Mouse (Mus musculus) embryonic stem cell, embryonic (primary cell): ENCODE data around the gene Vamp1.

ENCODE experiments used
- CTCF ChIA-PET, 4 experiments: fragments of 300-600 bp in 2 of 4; fragments of 350-600 bp in 2 of 4; sonication (Branson Sonifier 250); formaldehyde crosslinking; loops; one replicate each; lab custom pipeline; 2022; ENCODE audit warnings: inconsistent platforms in 2 of 4; lab: Charles Lee
- POLR2A ChIA-PET, 4 experiments: fragments of 300-600 bp in 2 of 4; fragments of 350-600 bp in 2 of 4; sonication (Branson Sonifier 250); formaldehyde crosslinking; loops; one replicate each; lab custom pipeline; 2022; ENCODE audit warnings: antibody characterized with exemption in 4 of 4, inconsistent platforms in 1 of 4; lab: Charles Lee

The Vamp1 gene

GRCm38 (mm10) chr6:125225518-125226115 lies 10.3 kb downstream of the Vamp1 start:
- ChIA-PET POLR2A (interaction anchor here in 3 of 4 experiments (0.7 to 3.9 kb wide), 13 partner anchors 9 to 87 kb away, joined by 3 to 18 read pairs (median 4); partner anchors contain the start of genes Vamp1 (in 2 of the 3) and Gapdh (in 1 of the 3)), CTCF (interaction anchor here in 1 of 4 experiments (0.8 to 1.3 kb wide), 3 partner anchors 10 to 195 kb away, joined by 3 to 5 read pairs (median 3); partner anchors contain the start of gene Vamp1)

DNA sequence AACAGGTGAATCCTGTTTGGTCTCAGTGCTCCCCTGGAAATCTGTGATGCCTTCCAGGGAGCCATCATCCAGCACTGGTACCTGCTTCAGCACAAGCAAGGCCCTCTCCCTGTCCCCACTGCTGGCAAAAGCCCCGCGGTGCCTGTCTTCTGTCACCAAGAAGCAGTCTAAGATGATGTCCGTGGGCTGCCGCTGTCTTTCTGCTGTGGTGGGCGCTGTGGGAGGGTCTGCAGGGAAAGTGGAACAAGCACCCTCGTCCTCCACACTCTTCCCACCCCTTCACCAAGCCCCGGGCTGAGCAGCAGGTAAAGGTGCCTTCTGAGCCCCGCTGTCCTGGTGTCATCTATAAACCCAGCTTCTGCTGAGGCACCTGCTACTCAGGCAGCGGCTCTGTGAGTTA lies 15.2 kb downstream of the Vamp1 start:
- POLR2A ChIA-PET = interaction anchor here (0.6 to 3.8 kb wide), 13 partner anchors 10 to 314 kb away, joined by 3 to 22 read pairs (median 6); partner anchors contain the start of genes Vamp1 (in 2 of the 4), Mrpl51 (in 1 of the 4) and Ncapd2 (in 1 of the 4)
- CTCF ChIA-PET = interaction anchor here in 2 of 4 experiments (0.6 to 2.7 kb wide), 3 partner anchors 11 to 115 kb away, joined by 3 to 10 read pairs (median 3); no protein-coding TSS in a partner anchor

DNA sequence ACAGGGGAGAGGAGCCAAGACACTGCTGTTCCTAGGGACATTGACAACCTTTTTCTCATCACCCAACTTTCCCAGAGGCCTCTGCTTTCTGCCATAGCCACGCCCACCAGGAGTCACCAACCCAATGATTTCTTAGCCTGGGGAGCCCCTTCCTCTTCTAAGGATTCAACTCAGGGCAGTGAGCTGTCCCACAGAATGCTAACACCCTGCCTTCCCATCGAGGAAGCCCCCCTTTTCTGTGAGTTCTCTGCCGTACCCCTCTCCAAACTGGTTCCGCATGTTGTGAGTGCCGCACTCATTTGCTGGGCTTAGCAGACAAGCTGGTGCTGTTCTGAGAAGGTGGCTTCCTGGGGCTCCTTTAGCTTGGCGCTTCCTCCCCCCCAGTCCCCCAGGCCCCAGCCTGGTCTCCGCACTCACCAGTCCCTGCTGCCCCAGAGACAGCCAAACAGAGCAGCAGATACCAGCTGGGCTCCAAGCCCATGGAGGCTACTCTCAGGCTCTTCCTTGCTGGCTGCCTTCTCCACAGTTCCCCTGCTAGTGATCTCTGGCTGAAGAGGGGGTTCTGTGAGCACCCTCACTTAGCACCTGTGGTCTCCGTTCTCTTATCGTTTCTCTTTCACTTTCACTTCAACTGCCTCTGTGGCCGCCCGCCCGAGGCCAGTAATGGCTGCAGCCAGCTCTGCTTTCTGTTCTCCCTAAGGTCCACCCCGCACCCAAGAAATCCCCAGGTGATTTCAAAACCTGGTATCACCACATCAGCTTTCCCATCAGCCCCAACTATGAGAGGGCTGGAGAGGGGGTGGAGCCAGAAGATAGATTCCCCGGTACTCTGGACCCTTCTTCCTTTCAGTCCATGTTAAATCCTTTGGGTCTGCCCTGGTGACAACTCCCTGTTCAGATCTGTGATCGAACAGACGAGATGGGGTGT lies 16.0 kb downstream of the Vamp1 start, which contains the start of gene Tapbpl:
Gene Tapbpl, minus strand, starts transcription at position 744 of the 928 bp plus-strand sequence.
- ChIA-PET CTCF (interaction anchor here (0.6 to 2.7 kb wide), 7 partner anchors 12 to 116 kb away, joined by 3 to 10 read pairs (median 3); no protein-coding TSS in a partner anchor), POLR2A (interaction anchor here in 3 of 4 experiments (0.6 to 3.8 kb wide), 27 partner anchors 10 to 490 kb away, joined by 3 to 22 read pairs (median 4); partner anchors contain the start of genes Mrpl51 (in 2 of the 3), Ncapd2 (in 2 of the 3), Vamp1 (in 2 of the 3) and Grcc10 (in 1 of the 3))

DNA sequence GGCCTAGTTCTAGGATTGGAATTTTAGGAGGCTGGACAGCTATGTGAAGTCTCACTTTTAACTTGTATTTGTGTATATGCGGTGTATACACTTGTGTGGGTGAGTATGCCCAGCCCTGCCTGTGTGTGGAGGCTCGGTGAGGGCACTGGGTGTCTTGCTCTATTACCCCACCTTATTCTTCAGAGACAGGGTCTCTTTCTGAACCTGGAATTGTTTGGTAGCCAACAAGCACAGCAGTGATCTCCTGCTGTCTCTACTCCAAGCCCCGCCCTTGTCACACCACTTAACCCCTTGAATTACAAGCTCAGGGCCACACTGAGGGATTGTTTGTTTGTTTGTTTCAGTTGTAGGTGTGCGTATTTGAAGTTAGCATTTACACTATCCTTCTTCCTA lies 16.7 kb downstream of the Vamp1 start:
- ChIA-PET POLR2A (interaction anchor here in 3 of 4 experiments (0.5 to 3.8 kb wide), 20 partner anchors 11 to 491 kb away, joined by 3 to 22 read pairs (median 4); partner anchors contain the start of genes Mrpl51 (in 2 of the 3), Ncapd2 (in 2 of the 3), Vamp1 (in 2 of the 3) and Grcc10 (in 1 of the 3)), CTCF (interaction anchor here (0.6 to 2.7 kb wide), 6 partner anchors 12 to 39 kb away, joined by 3 to 10 read pairs (median 4); no protein-coding TSS in a partner anchor)

- ChIA-PET CTCF (interaction anchor here (0.6 to 2.7 kb wide), 5 partner anchors 13 to 96 kb away, joined by 3 to 10 read pairs (median 3); no protein-coding TSS in a partner anchor), POLR2A (interaction anchor here in 2 of 4 experiments (0.5 to 3.8 kb wide), 13 partner anchors 9 to 164 kb away, joined by 3 to 20 read pairs (median 4); partner anchors contain the start of genes Mrpl51 (in 2 of the 2), Ncapd2 (in 2 of the 2), Vamp1 (in 2 of the 2) and Lpar5 (in 1 of the 2))
Measured at GRCm38 (mm10) chr6:125232516-125232915, 17.2 kb downstream of the Vamp1 start.

- POLR2A ChIA-PET = interaction anchor here in 3 of 4 experiments (0.6 to 3.1 kb wide), 5 partner anchors 8 to 186 kb away, joined by 3 to 16 read pairs (median 3); partner anchors contain the start of genes Mrpl51 (in 2 of the 3) and Ncapd2 (in 2 of the 3)
- CTCF ChIA-PET = interaction anchor here in 1 of 4 experiments (0.9 kb wide), 1 partner anchor 37 kb away, joined by 3 read pairs; no protein-coding TSS in a partner anchor
Measured at GRCm38 (mm10) chr6:125233816-125234519, 18.6 kb downstream of the Vamp1 start.

DNA sequence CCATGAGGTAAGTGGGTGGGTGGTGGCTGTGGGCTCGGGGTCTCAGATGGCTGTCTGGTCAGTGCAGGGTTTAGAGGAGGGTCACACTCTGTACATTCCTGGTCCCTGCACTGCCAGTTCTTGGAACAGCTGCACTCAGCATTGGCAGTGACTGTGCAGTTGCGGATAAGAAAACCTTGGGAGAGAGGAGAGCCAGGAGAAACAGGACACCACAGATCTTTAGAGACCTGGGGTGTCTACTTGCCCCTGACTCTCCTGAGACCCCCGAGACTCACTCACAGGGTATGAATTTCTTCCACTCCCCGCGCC lies 19.1 kb downstream of the Vamp1 start:
- POLR2A ChIA-PET = interaction anchor here in 2 of 4 experiments (0.6 to 0.8 kb wide), 2 partner anchors 9 to 43 kb away, joined by 3 read pairs; partner anchors contain the start of genes Mrpl51 (in 1 of the 2) and Ncapd2 (in 1 of the 2)
- CTCF ChIA-PET = no interaction called here

- CTCF ChIA-PET = interaction anchor here in 1 of 4 experiments (0.5 kb wide), 1 partner anchor 538 kb away, joined by 4 read pairs; no protein-coding TSS in a partner anchor
- POLR2A ChIA-PET = interaction anchor here in 3 of 4 experiments (0.7 to 1.4 kb wide), 4 partner anchors 8 to 71 kb away, joined by 3 read pairs; partner anchors contain the start of genes Mrpl51 (in 1 of the 3), Ncapd2 (in 1 of the 3) and Vamp1 (in 1 of the 3)
Measured at GRCm38 (mm10) chr6:125236341-125236740, 21.0 kb downstream of the Vamp1 start.

- CTCF ChIA-PET = interaction anchor here in 1 of 4 experiments (0.5 kb wide), 1 partner anchor 539 kb away, joined by 4 read pairs; no protein-coding TSS in a partner anchor
- POLR2A ChIA-PET = interaction anchor here in 2 of 4 experiments (0.8 to 1.4 kb wide), 3 partner anchors 20 to 71 kb away, joined by 3 read pairs; partner anchors contain the start of genes Mrpl51 (in 1 of the 2) and Ncapd2 (in 1 of the 2)
Measured at GRCm38 (mm10) chr6:125236782-125237181, 21.4 kb downstream of the Vamp1 start, which contains the start of gene Cd27. Cd27 (minus strand) TSS chr6:125237010.

DNA sequence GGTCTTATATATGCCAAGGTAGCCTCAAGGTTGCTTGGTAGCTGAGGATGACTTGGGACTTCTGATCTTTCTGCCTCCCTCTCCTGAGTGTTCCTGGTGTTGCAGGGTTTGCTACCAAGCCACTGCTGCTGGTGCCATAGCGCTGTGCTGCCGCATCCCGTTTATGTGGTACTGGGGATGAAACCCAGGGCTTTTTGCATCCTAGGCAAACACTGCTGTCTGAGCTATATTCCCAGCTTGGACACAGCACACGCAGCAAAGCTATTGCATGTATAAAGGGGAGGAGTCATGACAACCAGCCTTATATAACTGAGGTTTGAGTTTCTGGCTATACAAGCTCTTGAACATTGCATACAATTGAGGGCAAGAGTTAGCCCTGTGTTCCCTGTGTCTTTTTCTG lies 22.1 kb downstream of the Vamp1 start:
- ChIA-PET POLR2A (interaction anchor here in 2 of 4 experiments (0.6 to 1.1 kb wide), 5 partner anchors 19 to 166 kb away, joined by 3 to 4 read pairs (median 3); no protein-coding TSS in a partner anchor), CTCF (interaction anchor here in 1 of 4 experiments (0.7 kb wide), 1 partner anchor 16 kb away, joined by 7 read pairs; no protein-coding TSS in a partner anchor)

DNA sequence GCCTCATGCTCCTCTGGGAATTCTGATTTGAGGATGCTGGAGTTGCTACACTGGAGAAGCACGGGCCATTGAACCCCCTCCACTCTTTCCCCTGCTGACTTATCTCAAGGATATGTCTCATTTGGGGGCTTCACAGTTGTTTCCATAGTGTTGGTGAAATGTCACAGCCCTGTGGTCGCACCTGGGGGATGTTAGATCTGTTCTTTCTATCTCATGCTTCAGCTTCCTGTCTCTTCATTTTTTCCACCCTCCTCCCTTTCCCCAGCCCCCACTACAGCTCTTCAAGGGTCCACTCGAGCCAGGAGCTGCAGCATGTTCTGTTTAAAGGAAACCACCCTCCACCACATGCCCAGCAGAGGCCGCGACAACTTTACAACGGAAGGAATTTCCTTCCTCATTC lies 23.0 kb downstream of the Vamp1 start:
- ChIA-PET POLR2A (no interaction called here), CTCF (no interaction called here)

DNA sequence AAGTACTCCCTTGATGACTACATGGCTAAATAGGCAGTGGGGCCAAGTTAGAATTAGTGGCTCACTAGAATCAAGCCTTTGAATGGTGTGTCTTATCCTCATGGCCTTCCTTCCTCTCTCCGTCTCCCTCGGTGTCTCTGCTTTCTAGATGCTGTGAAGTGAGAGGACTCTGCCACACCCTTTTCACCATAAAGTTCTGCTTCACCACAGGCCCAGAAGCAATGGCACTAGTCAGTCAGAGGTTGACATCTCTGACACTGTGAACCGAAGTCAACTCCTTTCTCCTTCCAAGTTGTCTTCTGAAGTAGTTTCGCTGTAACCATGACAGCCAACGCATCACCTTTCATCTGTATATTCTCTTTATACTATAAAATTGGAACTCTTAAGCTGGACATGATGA lies 24.2 kb downstream of the Vamp1 start:
- ChIA-PET POLR2A (interaction anchor here in 1 of 4 experiments (1.5 kb wide), 1 partner anchor 74 kb away, joined by 3 read pairs; no protein-coding TSS in a partner anchor), CTCF (no interaction called here)

DNA sequence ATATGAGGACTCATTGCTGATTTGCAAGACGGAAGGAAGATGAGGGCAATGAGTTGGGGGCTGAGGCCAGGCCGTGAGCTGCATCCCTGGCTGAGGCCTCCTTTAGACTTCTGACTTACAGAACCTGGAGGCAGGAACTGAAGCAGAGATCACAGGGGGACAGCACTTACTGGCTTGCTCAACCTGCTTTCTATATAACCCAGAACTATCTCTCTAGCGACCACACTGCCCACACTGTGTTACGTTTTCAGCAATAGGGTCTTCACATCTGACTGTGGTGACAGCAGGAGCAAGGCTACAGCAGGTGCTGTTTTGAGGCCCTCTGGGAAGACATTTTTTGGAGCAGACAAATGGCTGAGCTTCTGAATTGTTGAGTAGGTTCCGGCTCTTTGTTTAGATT lies 25.3 kb downstream of the Vamp1 start:
- POLR2A ChIA-PET = interaction anchor here in 2 of 4 experiments (1.1 to 1.2 kb wide), 2 partner anchors 8 to 22 kb away, joined by 3 read pairs; no protein-coding TSS in a partner anchor
- CTCF ChIA-PET = no interaction called here

DNA sequence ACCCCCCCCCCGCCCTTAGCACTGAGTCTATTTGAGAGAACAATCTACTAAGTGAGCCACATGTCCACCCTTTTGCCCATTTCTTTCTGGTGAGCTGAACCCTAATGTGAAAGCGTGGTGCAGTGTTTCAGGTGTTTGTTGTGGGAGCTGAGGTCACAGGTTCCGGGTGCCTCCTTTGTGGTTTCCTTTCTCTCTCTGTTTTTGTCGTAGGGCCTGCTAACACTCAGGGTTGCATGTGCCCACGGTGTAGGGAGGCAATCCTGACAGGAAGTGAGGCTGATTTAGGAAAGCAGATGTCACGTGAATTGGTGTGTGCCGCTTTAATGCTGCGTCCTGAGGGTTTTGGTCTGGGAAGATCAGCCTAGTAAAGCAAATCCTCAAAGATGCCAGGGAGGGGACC lies 26.2 kb downstream of the Vamp1 start:
- ChIA-PET POLR2A (interaction anchor here in 2 of 4 experiments (1.1 to 1.2 kb wide), 2 partner anchors 9 to 23 kb away, joined by 3 read pairs; no protein-coding TSS in a partner anchor), CTCF (interaction anchor here in 1 of 4 experiments (0.6 kb wide), 1 partner anchor 34 kb away, joined by 3 read pairs; no protein-coding TSS in a partner anchor)

DNA sequence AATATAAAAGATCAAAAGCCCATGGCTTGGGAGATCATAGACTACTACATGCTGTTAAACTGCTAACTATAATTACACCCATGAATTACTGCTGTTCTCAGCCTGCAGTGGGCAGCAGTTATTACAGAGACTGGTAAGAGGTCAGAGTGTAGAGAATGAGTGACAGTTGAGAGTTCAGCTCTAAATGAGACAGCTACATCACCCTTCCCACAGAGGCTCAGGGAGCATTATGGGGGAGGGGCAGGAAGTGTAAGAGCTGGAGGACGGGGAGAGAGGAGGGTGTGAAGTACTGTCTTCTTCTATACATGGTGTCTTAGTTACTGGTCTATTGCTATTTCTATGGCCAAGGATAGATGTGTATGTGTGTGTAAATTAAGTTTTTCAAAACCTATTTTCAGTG lies 29.2 kb downstream of the Vamp1 start:
- ChIA-PET CTCF (no interaction called here), POLR2A (interaction anchor here in 2 of 4 experiments (0.9 to 2.0 kb wide), 7 partner anchors 8 to 83 kb away, joined by 3 to 6 read pairs (median 3); no protein-coding TSS in a partner anchor)

- POLR2A ChIA-PET = interaction anchor here in 1 of 4 experiments (1.0 kb wide), 1 partner anchor 138 kb away, joined by 4 read pairs; no protein-coding TSS in a partner anchor
- CTCF ChIA-PET = no interaction called here
Measured at GRCm38 (mm10) chr6:125252285-125252684, 36.9 kb downstream of the Vamp1 start.
